Mouse (Mus musculus) C2C12 (cell line): ENCODE results near the gene Clec4e.

Experiments used
- CEBPB ChIP-seq: IDR thresholded peaks from one replicate; pipeline ENCODE4 v1.6.1; 2011; ENCODE audit warnings: low read depth, mild to moderate bottlenecking, control low read depth, moderate library complexity
- CTCF ChIP-seq: IDR thresholded peaks from one replicate; pipeline ENCODE4 v1.5.1; 2011; ENCODE audit not compliant: control insufficient read depth, insufficient read depth, insufficient read length
- FOSL1 ChIP-seq: IDR thresholded peaks from one replicate; pipeline ENCODE4 v1.8.0; 2011; ENCODE audit warnings: mild to moderate bottlenecking, low read length; ENCODE audit not compliant: poor library complexity, insufficient read depth, severe bottlenecking
- MAX ChIP-seq: IDR thresholded peaks from one replicate; pipeline ENCODE4 v1.6.1; 2011; ENCODE audit warnings: mild to moderate bottlenecking, control low read depth
- MYOD1 ChIP-seq: IDR thresholded peaks from one replicate; pipeline ENCODE4 v1.6.1; 2011; ENCODE audit warnings: low read depth; ENCODE audit not compliant: control insufficient read depth, insufficient read length
- USF1 ChIP-seq: IDR thresholded peaks from one replicate; pipeline ENCODE4 v1.6.1; 2011; ENCODE audit warnings: low read depth, mild to moderate bottlenecking, control low read depth, moderate library complexity

DNA sequence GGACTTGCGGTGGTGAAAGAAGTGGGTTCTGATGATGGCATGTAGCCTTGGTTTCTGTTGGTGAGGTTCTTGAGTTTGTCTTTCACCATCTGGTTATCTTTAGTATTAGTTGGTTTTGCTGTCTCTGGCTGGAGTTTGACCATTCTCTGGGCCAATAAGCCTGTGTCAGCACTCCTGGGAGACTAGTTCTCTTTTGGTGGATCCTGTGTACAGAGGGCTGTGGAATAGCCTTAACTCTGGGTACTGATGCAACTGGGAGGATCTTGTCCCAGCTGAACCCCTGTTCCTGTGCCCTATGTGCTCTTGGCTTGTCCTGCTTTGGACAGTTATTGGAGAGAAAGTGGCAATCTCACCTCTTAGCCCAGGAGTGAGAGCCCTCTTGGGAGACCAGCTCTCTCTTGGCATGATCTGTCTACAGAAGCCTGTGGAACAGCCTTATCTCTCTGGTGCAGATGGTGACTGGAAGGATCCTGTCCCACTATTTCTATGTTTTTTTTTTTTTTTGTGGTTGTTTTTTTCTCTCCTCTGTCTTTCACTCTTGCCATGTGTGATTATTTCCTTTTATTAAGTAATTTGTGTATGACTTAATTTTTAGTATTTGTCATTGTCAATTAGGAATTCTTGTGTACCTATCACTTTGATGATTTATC is 3.2 kb upstream of the Clec4e start:
- TF ChIP-seq MAX (no peak), CTCF (no peak), USF1 (no peak), FOSL1 (no peak), MYOD1 (no peak), CEBPB (no peak)
